Mouse (Mus musculus) natural killer cell, adult 2 months (primary cell): ENCODE measurements around the gene Ifna14.
A peak's percentile ranks its signal among the peaks of the same experiment; 100 is the strongest.
"Not testable (repeated sequence)": the region's sequence is repeated elsewhere in the genome, so short reads cannot be mapped to it uniquely, and the experiment has no call there.

ENCODE experiments used
- DNase-seq, 2 experiments: peaks; one replicate each; pipeline ENCODE4 v3.0.0; 2022; ENCODE audit warnings: low spot score in 2 of 2

The Ifna14 gene

GRCm38 (mm10) chr4:88571698-88572097 lies at the start of gene Ifna14:
TSS of gene Ifna14 (minus strand) at chr4:88571798.
- no peak for DNase-seq

DNA sequence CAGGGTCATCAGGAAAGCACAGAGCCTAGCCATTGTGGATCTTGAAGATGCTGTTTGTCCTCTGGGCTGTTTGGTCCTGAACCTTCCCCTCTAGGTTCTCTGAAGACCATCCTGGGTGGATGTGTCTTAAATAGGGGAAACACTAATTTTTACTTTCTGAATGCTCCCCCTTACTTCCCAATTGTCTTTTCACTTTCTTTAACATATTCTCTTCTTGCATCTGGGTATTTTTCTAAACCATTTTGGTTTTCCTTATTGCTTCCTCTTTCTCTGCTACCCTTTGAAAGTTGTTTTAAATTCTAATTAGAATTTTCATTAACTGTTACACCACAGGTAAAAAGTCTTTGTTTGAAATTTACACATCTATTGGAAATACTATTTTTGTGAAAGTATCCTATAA lies 31.7 kb upstream of the Ifna14 start, which contains the start of gene Ifna12:
TSS of gene Ifna12 (minus strand) at position 101 of the 400 bp plus-strand sequence.
- DNase-seq = no peak

DNA sequence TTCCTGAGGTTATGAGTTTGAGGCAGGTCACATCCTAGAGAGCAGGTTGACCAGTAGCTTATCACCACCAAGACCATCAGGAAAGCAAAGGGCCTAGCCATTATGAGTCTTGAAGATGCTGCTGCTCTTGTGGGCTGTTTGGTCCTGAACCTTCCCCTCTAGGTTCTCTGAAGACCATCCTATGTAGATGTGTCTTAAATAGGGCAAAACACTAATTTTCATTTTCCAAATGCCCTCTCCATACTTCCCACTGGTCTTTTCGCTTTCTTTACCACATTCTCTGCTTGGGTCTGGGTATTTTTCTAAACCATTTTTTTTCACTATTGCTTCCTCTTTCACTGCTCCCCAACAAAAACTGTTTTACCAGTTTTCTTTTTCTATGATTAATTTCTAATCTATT lies 20.7 kb upstream of the Ifna14 start, which contains the start of gene Ifna9:
TSS of gene Ifna9 (minus strand) at position 101 of the 400 bp plus-strand sequence.
- no peak for DNase-seq

- DNase-seq = no peak
These were observed 9.8 kb downstream of the Ifna14 start for GRCm38 (mm10) chr4:88561791-88562190.

- DNase-seq = not testable (repeated sequence)
These were observed 13.5 kb downstream of the Ifna14 start, which contains the start of gene Ifna15 for GRCm38 (mm10) chr4:88558145-88558544. TSS of gene Ifna15 (minus strand) at chr4:88558245.

DNA sequence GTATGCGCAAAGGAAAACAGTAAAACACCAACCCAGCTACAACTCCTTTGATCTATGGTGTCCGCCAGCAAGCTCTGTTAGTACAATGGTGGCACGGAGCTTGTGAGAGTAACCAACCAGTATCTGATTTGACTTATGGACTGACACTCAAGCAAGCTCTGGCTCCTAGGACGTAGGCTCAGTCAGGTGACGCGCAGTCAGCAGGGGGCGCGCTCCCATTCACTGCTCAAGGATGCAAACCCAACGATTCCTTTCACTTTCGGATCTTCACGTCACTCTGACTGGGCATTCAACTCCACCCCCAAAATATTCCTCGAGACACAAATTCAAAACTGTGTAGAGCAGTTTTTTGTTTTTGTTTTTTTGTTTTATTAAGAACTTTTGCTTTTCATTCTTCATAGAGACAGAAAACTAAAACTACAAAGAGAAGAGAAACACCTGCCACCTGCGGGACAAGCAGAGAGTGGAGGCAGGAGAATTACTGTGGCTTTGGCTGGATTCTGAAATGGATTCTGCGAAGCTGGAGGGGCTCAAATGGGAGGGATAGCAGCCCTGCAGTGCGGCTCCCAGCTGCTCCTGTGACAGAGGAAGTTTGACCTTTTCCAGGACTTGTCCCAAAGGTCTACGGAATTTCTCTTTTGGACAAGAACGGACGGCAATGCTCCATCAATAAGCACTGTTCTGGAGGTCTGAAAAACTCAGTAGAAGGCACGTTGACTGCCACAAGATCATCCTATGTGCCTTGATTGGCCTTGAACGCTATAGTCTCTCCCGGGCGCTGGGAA lies 21.2 kb downstream of the Ifna14 start:
- DNase-seq = peak; percentile 75 to 80

DNA sequence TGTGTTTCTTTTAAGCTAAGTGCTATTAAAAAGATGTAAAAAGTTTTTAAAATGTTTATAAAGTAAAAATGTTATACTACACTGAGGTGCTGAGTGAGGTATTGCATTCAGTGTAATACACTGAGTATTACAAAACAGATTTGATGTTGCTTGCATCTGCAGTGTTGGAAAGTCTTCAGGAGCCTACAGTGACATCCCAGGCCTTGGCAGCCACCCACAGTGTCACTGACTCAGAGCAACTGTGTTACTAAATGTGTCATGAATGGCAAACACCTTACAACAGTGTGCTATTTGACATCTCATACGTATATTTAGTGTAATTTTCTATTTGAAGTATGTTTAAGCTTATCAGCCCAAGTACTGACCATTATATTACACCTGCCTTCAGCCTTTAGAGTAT lies 23.6 kb downstream of the Ifna14 start:
- DNase-seq = no peak

DNA sequence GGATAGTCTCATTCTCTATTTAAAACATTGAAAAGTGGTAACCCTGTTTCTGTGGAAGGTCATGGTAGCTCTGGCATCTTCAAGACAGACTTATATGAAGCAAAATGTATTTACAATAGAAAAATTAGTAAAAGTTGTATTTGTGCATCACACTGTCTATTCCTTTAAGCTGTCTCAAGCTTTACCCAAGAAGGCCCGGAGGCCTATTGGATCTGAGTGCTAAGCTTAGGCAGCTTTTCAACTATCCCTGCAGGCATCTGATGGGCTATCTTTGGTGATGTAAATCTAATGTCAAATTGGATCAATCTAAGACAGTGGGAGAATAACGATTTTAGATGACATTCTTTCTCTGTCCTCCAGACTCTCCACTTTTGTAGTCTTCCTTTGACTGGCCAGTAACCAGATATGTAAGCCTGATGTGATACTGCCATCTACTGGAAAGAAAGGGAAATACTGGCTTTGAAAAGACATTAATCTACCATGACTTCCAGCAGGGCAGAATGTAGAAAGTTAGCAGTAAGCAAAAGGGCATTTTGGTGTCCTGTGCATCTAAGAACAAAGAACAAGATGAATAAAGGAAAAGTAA lies 27.9 kb downstream of the Ifna14 start:
- DNase-seq = peak; percentile 10 to 11

DNA sequence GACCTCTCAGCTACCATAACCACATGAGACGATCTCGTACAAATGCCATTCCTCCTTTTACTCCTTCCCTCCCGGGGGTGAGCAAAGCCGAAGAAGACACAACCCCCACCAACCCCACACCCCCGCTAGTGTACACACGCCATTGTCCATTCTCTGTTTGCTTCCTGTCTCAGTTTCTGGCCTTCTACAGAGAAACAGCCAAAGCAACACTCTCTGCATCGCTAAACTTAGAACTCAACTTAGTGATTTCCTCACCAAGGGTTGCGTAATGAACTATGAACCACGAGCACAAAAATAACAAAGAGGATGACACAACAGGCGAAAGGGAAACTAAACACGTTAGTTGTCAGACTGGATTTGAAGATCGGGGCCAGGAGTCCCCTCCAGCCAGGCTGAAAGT lies 34.3 kb downstream of the Ifna14 start:
- DNase-seq = peak in 1 of 2 experiments; percentile 15

DNA sequence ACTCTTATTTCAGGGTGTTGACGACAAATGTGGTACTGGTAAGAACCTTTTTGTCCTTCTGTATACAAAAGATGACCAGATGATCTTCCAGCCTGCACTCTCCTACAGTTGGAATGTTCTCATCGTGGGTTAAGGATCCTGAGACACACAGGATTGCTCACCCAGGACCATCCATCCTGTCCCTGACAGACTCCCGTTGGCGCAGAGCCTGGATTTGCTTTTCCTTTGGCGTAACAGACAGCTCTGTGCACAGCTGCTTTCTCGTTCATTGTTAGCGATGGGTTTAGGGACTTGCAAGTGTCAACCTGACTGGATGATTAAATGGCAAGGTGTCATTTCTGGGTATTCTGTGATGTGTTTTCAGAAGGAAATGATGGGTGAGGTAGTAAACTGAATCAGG lies 35.0 kb downstream of the Ifna14 start:
- no peak for DNase-seq

DNA sequence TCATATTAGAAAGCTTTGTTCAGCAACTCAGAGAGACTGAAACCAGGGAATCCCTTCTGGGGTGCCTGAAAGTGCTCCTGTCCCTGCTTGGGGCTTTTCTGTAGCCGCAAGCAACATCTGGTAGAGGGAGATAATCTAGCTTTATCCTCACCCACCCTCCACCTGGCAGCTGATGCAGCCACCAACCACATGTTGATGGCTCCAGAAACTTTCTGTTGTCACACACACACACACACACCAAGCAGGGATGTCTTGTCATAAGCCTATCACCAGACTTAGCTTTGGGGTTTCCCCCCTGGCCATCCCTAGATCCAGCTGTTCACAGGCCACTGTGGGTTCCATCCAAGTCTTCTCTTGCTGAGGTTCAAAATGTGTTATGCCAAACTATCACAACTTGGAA lies 35.9 kb downstream of the Ifna14 start:
- DNase-seq = no peak

GRCm38 (mm10) chr4:88534903-88535302 lies 36.7 kb downstream of the Ifna14 start:
- DNase-seq = no peak

GRCm38 (mm10) chr4:88533499-88533898 lies 38.1 kb downstream of the Ifna14 start:
- no peak for DNase-seq

DNA sequence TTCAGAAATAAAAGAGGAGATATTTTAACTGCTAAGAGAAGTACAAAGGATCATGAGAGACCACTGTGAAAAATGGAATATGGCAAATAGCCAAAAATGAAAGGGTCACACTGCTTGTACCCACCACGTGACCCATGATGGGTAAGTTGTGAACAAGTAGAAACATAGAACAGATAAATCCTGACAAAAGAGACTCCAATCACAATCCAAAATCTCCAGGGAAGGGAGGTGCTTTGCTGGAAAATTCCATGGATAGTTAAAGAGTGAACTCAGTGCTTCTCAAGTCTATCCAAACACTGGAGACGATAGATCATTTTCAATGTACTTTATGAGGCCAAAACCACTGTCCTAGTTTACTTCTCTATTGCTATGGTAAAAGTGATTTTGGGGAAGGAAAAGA lies 40.7 kb downstream of the Ifna14 start:
- no peak for DNase-seq

DNA sequence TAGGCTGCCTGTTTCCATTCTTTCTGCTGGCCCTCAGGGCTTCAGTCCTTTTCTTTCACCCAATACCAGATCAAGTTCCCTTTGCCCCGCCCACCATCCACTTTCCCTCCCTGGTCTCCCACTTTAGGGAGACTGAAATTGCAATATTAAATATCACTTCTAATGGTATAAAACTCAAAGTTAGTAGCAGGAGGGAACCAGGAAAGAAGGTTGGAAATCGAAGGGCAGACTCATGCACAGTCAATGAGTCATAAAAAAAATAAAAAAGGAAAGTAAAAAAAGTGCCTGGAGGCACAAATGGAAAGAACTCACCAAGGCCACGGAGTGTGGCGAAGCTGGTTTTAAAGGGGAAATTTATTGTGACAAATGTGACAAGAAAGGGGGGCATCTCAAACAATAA lies 41.3 kb downstream of the Ifna14 start:
- DNase-seq = no peak

- DNase-seq = no peak
These were observed 45.1 kb downstream of the Ifna14 start for GRCm38 (mm10) chr4:88526379-88527049.

DNA sequence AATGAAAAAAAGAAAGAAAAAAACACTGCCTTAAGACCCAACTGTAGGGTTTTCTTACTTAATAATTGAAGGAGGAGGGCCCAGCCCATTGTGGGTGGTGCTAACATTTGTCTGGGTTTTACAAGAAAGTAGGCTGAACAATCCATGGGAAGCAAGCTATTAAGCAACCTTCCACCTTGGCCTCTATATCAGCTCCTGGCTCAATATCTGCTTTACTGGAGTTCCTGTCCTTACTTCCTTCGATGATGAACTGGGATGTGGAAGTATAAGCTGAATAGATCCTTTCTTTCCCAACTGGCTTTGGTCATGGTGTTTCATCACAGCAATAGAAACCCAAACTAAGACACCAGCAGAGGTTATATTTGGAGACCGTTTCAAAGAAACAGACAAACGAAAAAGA lies 46.2 kb downstream of the Ifna14 start:
- no peak for DNase-seq

GRCm38 (mm10) chr4:88523241-88523640 lies 48.4 kb downstream of the Ifna14 start:
- DNase-seq = no peak

DNA sequence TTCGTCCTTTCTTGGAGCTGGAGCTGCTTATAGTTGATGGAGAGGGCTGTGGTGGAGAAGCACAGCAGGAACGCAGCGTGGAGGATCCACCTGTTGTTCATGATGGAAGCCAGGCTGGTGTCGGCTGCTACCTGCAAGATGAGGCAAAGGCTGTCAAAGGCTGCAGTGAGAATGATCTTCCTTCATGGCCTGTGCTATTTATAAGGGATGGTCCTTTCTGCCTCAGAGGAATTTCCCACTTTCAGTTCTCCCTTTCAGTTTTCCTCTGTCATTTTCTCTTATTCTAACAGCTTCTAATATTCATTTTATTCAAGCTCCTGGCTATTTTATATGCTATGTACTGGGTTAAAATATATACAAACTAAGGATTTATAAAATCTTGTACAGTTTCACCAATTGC lies 48.9 kb downstream of the Ifna14 start, which contains the start of gene Ifnb1:
TSS of gene Ifnb1 (minus strand) at position 101 of the 400 bp plus-strand sequence.
- no peak for DNase-seq
